Mouse (Mus musculus) spleen, adult 2 months (tissue): Measurements from ENCODE around the gene Pdlim7. TPM values are rescaled to one million over a fixed set of nuclear protein-coding genes. Genes with fewer than 3 reads are reported as not detected.

ENCODE experiments used
- DNase-seq, 2 experiments: peaks; one replicate each; pipeline versions ENCODE4 v3.0.0 to v3.0.0-alpha.2; 2012 to 2021; ENCODE audit warnings: low spot score in 2 of 2, low read depth in 1 of 2
- H3K27ac ChIP-seq: fragments of 200-500 bp; 2 replicates; pipeline ENCODE4 v1.5.1; 2012; ENCODE audit warnings: low read length, inconsistent platforms; ENCODE audit not compliant: insufficient read depth
- H3K27me3 ChIP-seq: fragments of 200-500 bp; 2 replicates; pipeline ENCODE4 v1.6.1; 2012; ENCODE audit warnings: mild to moderate bottlenecking, moderate library complexity, low read length, inconsistent platforms; ENCODE audit not compliant: control insufficient read depth, insufficient read depth
- H3K36me3 ChIP-seq: fragments of 200-500 bp; 2 replicates; pipeline ENCODE4 v1.6.1; 2012; ENCODE audit warnings: mild to moderate bottlenecking, low read length, inconsistent platforms; ENCODE audit not compliant: control insufficient read depth, insufficient read depth
- H3K4me1 ChIP-seq: fragments of 200-500 bp; 2 replicates; pipeline ENCODE4 v1.6.1; 2011; ENCODE audit warnings: inconsistent platforms; ENCODE audit not compliant: control insufficient read depth, insufficient read depth, insufficient read length
- H3K4me3 ChIP-seq: fragments of 200-500 bp; 2 replicates; pipeline ENCODE4 v1.5.1; 2011; ENCODE audit warnings: mild to moderate bottlenecking, inconsistent platforms; ENCODE audit not compliant: insufficient read depth, insufficient read length; ENCODE audit errors: extremely low read depth
- CTCF ChIP-seq: fragments of 200-500 bp; IDR thresholded peaks from 2 replicates; pipeline ENCODE4 v1.5.1; 2011; ENCODE audit warnings: mild to moderate bottlenecking, inconsistent platforms; ENCODE audit not compliant: insufficient read depth, insufficient read length, insufficient replicate concordance; ENCODE audit errors: extremely low read depth
- POLR2A ChIP-seq: fragments of 200-500 bp; IDR thresholded peaks from 2 replicates; pipeline ENCODE4 v1.6.1; 2011; ENCODE audit warnings: low read depth, low read length, inconsistent platforms
- WGBS: fragments of 180-500 bp; shearing (Covaris S2); methylation state at CpG from one replicate; pipeline ENCODE4 v1.1.7; 2018; 5-methylcytosine and 5-hydroxymethylcytosine counted together
- polyA plus RNA-seq: library from polyadenylated mRNA; depleted of rRNA; stranded (reverse); fragments of >200 nt; gene quantifications from 2 replicates; pipeline ENCODE4 v1.2.3, GENCODE M21; 2012

The Pdlim7 gene
- polyA plus RNA-seq, 1 experiment, result 38.3 TPM

GRCm38 (mm10) chr13:55510668-55511491 is 2.6 kb downstream of the Pdlim7 start:
- Histone ChIP-seq H3K4me1 (peaks cover 10% of the 10 kb centered on the region), H3K27ac (no peak overlapping the region), H3K27me3 (peaks cover 4% of the 10 kb centered on the region; the same call in 1 of the 2 replicates), H3K36me3 (peaks cover 22% of the 10 kb centered on the region), H3K4me3 (no peak overlapping the region)
- DNase-seq, result no peak
- 52% methylated on average over 6 of the region's 6 CpGs for WGBS
- no peak for TF ChIP-seq POLR2A
- TF ChIP-seq CTCF, result no peak

DNA sequence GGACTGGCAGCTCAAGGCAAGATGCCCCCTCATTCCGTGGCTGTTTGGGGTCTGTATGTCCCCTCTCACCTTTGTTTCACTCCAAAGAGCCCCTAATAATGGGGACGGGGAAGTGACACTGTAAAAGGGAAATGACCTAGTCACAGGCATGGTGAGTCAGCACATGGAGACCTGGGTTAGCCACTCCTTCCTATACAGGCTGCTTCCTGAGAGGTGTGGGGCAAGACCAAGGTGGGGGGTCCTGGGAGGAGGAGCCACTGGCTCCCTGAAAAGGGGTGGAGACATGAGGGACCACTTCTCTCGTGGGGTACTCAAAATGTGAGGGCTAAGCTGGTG is 3.2 kb downstream of the Pdlim7 start:
- no peak for DNase-seq
- WGBS, result 31% methylated on average over 3 of the region's 3 CpGs
- TF ChIP-seq CTCF, result no peak
- TF ChIP-seq POLR2A, result no peak
- Histone ChIP-seq H3K36me3 (peaks cover 22% of the 10 kb centered on the region), H3K27me3 (peaks cover 4% of the 10 kb centered on the region; the same call in 1 of the 2 replicates), H3K4me3 (no peak overlapping the region), H3K27ac (no peak overlapping the region), H3K4me1 (peaks cover 10% of the 10 kb centered on the region)

- no peak for TF ChIP-seq POLR2A
- TF ChIP-seq CTCF, result no peak
- H3K4me3 ChIP-seq, result no peak overlapping the region
- 96% methylated on average over 10 of the region's 10 CpGs for WGBS
- peaks cover 29% of the 10 kb centered on the region for H3K36me3 ChIP-seq
- H3K27ac ChIP-seq, result no peak overlapping the region
- DNase-seq, result no peak
- peaks cover 4% of the 10 kb centered on the region; the same call in 1 of the 2 replicates for H3K27me3 ChIP-seq
- H3K4me1 ChIP-seq, result peaks cover 10% of the 10 kb centered on the region
Observed at GRCm38 (mm10) chr13:55508531-55508930, 4.9 kb downstream of the Pdlim7 start.

DNA sequence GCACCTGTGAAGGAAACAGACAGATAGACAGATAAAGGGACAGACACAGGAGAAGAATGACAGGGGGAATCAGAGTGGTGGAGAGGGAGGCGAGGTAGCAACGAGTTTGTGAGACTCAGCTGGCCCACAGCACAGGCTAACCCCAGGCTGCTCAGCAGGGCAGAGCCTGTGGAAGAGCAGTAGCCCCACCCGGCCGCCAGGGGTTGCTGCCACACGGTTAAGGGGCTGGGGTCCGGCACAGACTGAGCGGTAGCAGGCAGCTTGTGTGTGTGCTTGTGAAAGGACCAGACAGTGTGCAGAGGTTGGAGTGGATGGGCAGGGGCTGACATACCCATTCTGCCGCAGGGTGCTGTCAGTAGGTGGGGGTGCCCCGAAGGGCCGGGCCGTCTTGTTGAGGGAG is 5.6 kb downstream of the Pdlim7 start:
- Histone ChIP-seq H3K36me3 (peaks cover 33% of the 10 kb centered on the region), H3K4me1 (peaks cover 10% of the 10 kb centered on the region), H3K27ac (no peak overlapping the region), H3K4me3 (no peak overlapping the region), H3K27me3 (peaks cover 2% of the 10 kb centered on the region; the same call in 1 of the 2 replicates)
- no peak for DNase-seq
- WGBS, result 83% methylated on average over 11 of the region's 11 CpGs
- TF ChIP-seq POLR2A, result no peak
- TF ChIP-seq CTCF, result no peak

GRCm38 (mm10) chr13:55506697-55507096 is 6.8 kb downstream of the Pdlim7 start:
- 88% methylated on average over 10 of the region's 10 CpGs for WGBS
- Histone ChIP-seq H3K4me3 (no peak overlapping the region), H3K36me3 (peaks cover 36% of the 10 kb centered on the region), H3K27ac (no peak overlapping the region), H3K27me3 (no peaks in the 10 kb centered on the region), H3K4me1 (peaks cover 3% of the 10 kb centered on the region; the same call in 1 of the 2 replicates)
- TF ChIP-seq CTCF, result no peak
- TF ChIP-seq POLR2A, result no peak
- no peak for DNase-seq

DNA sequence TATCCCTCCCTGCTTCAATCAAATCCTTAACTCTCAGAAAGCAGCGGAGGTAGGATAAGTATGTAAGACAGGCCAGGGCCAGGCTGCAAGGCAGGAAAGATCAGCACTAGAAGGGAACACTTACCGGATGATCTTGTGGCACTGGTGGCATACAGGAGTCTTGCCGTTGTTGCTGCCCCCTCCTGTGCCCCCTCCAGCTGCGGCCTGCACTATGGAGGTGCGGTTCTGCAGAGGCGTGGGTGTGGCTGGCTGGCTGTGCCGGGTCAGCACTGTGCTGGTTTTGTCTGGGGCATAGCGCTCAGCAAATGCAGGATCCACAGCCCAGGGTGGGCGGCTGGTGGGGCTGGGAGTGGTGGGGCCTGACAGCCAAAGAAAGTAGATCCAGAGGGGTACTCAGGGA is 7.7 kb downstream of the Pdlim7 start:
- Histone ChIP-seq H3K36me3 (peaks cover 36% of the 10 kb centered on the region), H3K27ac (no peak overlapping the region), H3K4me3 (no peak overlapping the region), H3K27me3 (no peaks in the 10 kb centered on the region), H3K4me1 (no peaks in the 10 kb centered on the region; the same call in 1 of the 2 replicates)
- no peak for DNase-seq
- WGBS, result 92% methylated on average over 9 of the region's 9 CpGs
- no peak for TF ChIP-seq CTCF
- TF ChIP-seq POLR2A, result no peak

DNA sequence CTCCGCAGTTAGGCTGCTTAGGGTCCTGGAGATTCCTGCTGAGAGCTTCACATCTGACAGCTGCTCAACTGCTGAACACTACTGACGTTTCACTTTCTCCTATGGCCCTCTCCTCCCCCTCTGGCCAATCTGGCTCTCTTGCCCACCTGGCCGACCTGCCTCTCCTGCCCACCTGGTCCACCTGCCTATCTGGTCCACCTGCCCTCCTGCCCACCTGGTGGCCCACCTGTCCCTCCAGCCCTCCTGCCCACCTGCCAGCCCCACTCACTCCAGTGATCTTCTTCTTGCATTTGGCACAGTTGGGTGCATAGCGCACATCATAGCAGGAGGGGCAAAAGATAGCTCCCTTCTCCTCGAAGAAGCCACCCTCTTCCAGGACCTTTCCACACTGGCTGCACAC is 9.1 kb downstream of the Pdlim7 start:
- H3K27ac ChIP-seq, result no peak overlapping the region
- H3K4me1 ChIP-seq, result no peaks in the 10 kb centered on the region
- 87% methylated on average over 5 of the region's 5 CpGs for WGBS
- H3K27me3 ChIP-seq, result no peaks in the 10 kb centered on the region
- H3K4me3 ChIP-seq, result no peak overlapping the region
- H3K36me3 ChIP-seq, result peaks cover 36% of the 10 kb centered on the region
- DNase-seq, result no peak
- no peak for TF ChIP-seq POLR2A
- no peak for TF ChIP-seq CTCF
